ENCODE assay signal across 29 mouse cellular contexts in genomic region chr4:119403431-119403830, GRCm38 (mm10). TPM values are rescaled to one million over a fixed set of nuclear protein-coding genes. Genes with fewer than 3 reads are reported as not detected.
"Had no signal": no experiment of that assay in that cellular context is flagged by ENCODE, and none has a peak within 500 bp of the region (broad histone marks: within the 10 kb centered on the region; RNA-seq: fewer than 3 reads in every experiment).

No protein-coding gene starts in this region.

- H3K4me1 ChIP-seq: heart, embryonic 13.5 days; heart, embryonic 15.5 days; hindbrain, embryonic 12.5 days; intestine, embryonic 15.5 days; kidney, embryonic 15.5 days; limb, embryonic 13.5 days; limb, embryonic 15.5 days; liver, embryonic 12.5 days had no signal

- DNase-seq: gastrocnemius, postnatal 14 days; gastrocnemius, postnatal 36 days; heart, adult 11 months; heart, adult 2 months; heart, postnatal 14 days; heart, postnatal 36 days; kidney, adult 18-20 months; kidney, adult 8-10 months; kidney, postnatal 14 days; kidney, postnatal 36 days; layer of hippocampus, adult 9-11 months; layer of hippocampus, postnatal 36 days; left cerebral cortex, postnatal 4 days had no signal

- H3K4me3 ChIP-seq: heart, adult 2 months; heart, embryonic 13.5 days; heart, embryonic 15.5 days; hindbrain, embryonic 12.5 days; intestine, embryonic 15.5 days; kidney, embryonic 15.5 days; limb, embryonic 13.5 days; limb, embryonic 15.5 days; liver, embryonic 12.5 days had no signal

- H3K27ac ChIP-seq: heart, adult 2 months; heart, embryonic 13.5 days; heart, embryonic 15.5 days; hindbrain, embryonic 12.5 days; hindbrain, embryonic 14.5 days; intestine, embryonic 15.5 days; kidney, embryonic 15.5 days; kidney, postnatal 0 days; limb, embryonic 13.5 days; limb, embryonic 15.5 days; liver, embryonic 12.5 days; liver, embryonic 14.5 days had no signal

- H3K36me3 ChIP-seq: intestine, embryonic 15.5 days; liver, embryonic 12.5 days had no signal

- H3K9ac ChIP-seq: heart, embryonic 13.5 days; heart, embryonic 15.5 days; hindbrain, embryonic 12.5 days; hindbrain, embryonic 14.5 days; intestine, embryonic 15.5 days; kidney, embryonic 15.5 days; limb, embryonic 13.5 days; limb, embryonic 15.5 days; liver, embryonic 12.5 days; liver, embryonic 14.5 days had no signal

- H3K27me3 ChIP-seq: heart, embryonic 13.5 days; heart, embryonic 15.5 days; hindbrain, embryonic 12.5 days; intestine, embryonic 15.5 days; kidney, embryonic 15.5 days; limb, embryonic 13.5 days; limb, embryonic 15.5 days; liver, embryonic 12.5 days had no signal

- H3K9me3 ChIP-seq: intestine, embryonic 15.5 days had no signal

RNA-seq across cellular contexts. Expression of gene Ccdc30, which starts 11.9 kb away (rescaled TPM):
- total RNA-seq: gastrocnemius, adult 18-20 months had no signal

RNA-seq across cellular contexts. Expression of gene Zmynd12, which starts 19.2 kb away (rescaled TPM):
- total RNA-seq: gastrocnemius, adult 18-20 months; gastrocnemius, adult 8-10 months; gastrocnemius, postnatal 36 days; heart, adult 2 months; heart, postnatal 14 days; heart, postnatal 36 days; left cerebral cortex, postnatal 10 days had no signal
- polyA plus RNA-seq: heart, embryonic 11.5 days; inflammation-experienced regulatory T-cells, adult 6 months had no signal
